Mouse (Mus musculus): Measurements from ENCODE around the gene Cdc42. TPM values are rescaled to one million over a fixed set of nuclear protein-coding genes. Genes with fewer than 3 reads are reported as not detected.

Cdc42 gene
- polyA plus RNA-seq, 1 experiment from 2014 or later: 459 TPM

- H3K9ac ChIP-seq (ENCODE audit: low read depth, low read length): no peak overlapping the region
- H3K36me3 ChIP-seq (ENCODE audit: control insufficient read depth, insufficient read depth, low read length): no peaks in the 10 kb centered on the region
- no peaks in the 10 kb centered on the region for H3K9me3 ChIP-seq (ENCODE audit: control insufficient read depth, low read length)
- 19% methylated on average over 5 of the region's 5 CpGs for WGBS
- H3K4me1 ChIP-seq (replicated peaks; ENCODE audit: control insufficient read depth, insufficient read depth, low read length): peaks cover 4% of the 10 kb centered on the region; the same call in 1 of the 2 replicates
- H3K4me2 ChIP-seq: no peak overlapping the region
- peaks cover 91% of the 10 kb centered on the region for H3K27me3 ChIP-seq (replicated peaks; ENCODE audit: control insufficient read depth, insufficient read depth, low read length)
- H3K4me3 ChIP-seq (ENCODE audit: low read depth, low read length): no peak overlapping the region
- H3K27ac ChIP-seq (ENCODE audit: low read depth, low read length): no peak overlapping the region
- no peak for ATAC-seq (replicated peaks; ENCODE audit: low FRiP score)
- no peak for DNase-seq (ENCODE audit: low spot score)
Measured at GRCm38 (mm10) chr4:137279346-137279745, 78.2 kb downstream of the Cdc42 start.

- ATAC-seq (replicated peaks; ENCODE audit: low FRiP score): no peak
- Histone ChIP-seq H3K4me2 (peak overlapping the region; percentile 77), H3K9me3 (ENCODE audit: control insufficient read depth, low read length) (no peaks in the 10 kb centered on the region), H3K4me3 (ENCODE audit: low read depth, low read length) (peak overlapping the region; percentile 52), H3K4me1 (replicated peaks; ENCODE audit: control insufficient read depth, insufficient read depth, low read length) (peaks cover 4% of the 10 kb centered on the region; the same call in 1 of the 2 replicates), H3K9ac (ENCODE audit: low read depth, low read length) (no peak overlapping the region), H3K36me3 (ENCODE audit: control insufficient read depth, insufficient read depth, low read length) (no peaks in the 10 kb centered on the region), H3K27ac (ENCODE audit: low read depth, low read length) (no peak overlapping the region), H3K27me3 (replicated peaks; ENCODE audit: control insufficient read depth, insufficient read depth, low read length) (peaks cover 82% of the 10 kb centered on the region)
- WGBS: 6% methylated on average over 22 of the region's 22 CpGs
- DNase-seq (ENCODE audit: low spot score): no peak
Measured at GRCm38 (mm10) chr4:137278144-137279040, 79.1 kb downstream of the Cdc42 start.

GRCm38 (mm10) chr4:137277600-137278143, 79.8 kb downstream of the Cdc42 start:
- Histone ChIP-seq H3K27me3 (replicated peaks; ENCODE audit: control insufficient read depth, insufficient read depth, low read length) (peaks cover 75% of the 10 kb centered on the region), H3K27ac (ENCODE audit: low read depth, low read length) (no peak overlapping the region), H3K4me3 (ENCODE audit: low read depth, low read length) (peak overlapping the region; percentile 52), H3K4me2 (peak overlapping the region; percentile 77), H3K9me3 (ENCODE audit: control insufficient read depth, low read length) (no peaks in the 10 kb centered on the region), H3K36me3 (ENCODE audit: control insufficient read depth, insufficient read depth, low read length) (no peaks in the 10 kb centered on the region), H3K4me1 (replicated peaks; ENCODE audit: control insufficient read depth, insufficient read depth, low read length) (peaks cover 4% of the 10 kb centered on the region; the same call in 1 of the 2 replicates), H3K9ac (ENCODE audit: low read depth, low read length) (no peak overlapping the region)
- WGBS: 2% methylated on average over 49 of the region's 71 CpGs
- DNase-seq (ENCODE audit: low spot score): no peak
- no peak for ATAC-seq (replicated peaks; ENCODE audit: low FRiP score)

GRCm38 (mm10) chr4:137277166-137277513, 80.4 kb downstream of the Cdc42 start, which contains the start of gene Wnt4:
TSS of gene Wnt4 (plus strand) at chr4:137277489.
- Histone ChIP-seq H3K4me2 (peak within 1 kb of the TSS; percentile 77), H3K9ac (ENCODE audit: low read depth, low read length) (no peak within 1 kb of the TSS), H3K4me3 (ENCODE audit: low read depth, low read length) (peak within 1 kb of the TSS; percentile 52), H3K4me1 (replicated peaks; ENCODE audit: control insufficient read depth, insufficient read depth, low read length) (peaks cover 4% of the 10 kb centered on the region; the same call in 1 of the 2 replicates), H3K36me3 (ENCODE audit: control insufficient read depth, insufficient read depth, low read length) (no peaks in the 10 kb centered on the region), H3K27me3 (replicated peaks; ENCODE audit: control insufficient read depth, insufficient read depth, low read length) (peaks cover 70% of the 10 kb centered on the region), H3K27ac (ENCODE audit: low read depth, low read length) (no peak within 1 kb of the TSS), H3K9me3 (ENCODE audit: control insufficient read depth, low read length) (no peaks in the 10 kb centered on the region)
- WGBS: 3% methylated on average over 6 of the region's 45 CpGs
- peak; percentile 55 for DNase-seq (ENCODE audit: low spot score)
- ATAC-seq (replicated peaks; ENCODE audit: low FRiP score): peak; percentile 41

GRCm38 (mm10) chr4:137276443-137277165, 80.9 kb downstream of the Cdc42 start:
- Histone ChIP-seq H3K9me3 (ENCODE audit: control insufficient read depth, low read length) (no peaks in the 10 kb centered on the region), H3K27ac (ENCODE audit: low read depth, low read length) (no peak overlapping the region), H3K36me3 (ENCODE audit: control insufficient read depth, insufficient read depth, low read length) (no peaks in the 10 kb centered on the region), H3K4me3 (ENCODE audit: low read depth, low read length) (peak overlapping the region; percentile 52), H3K4me1 (replicated peaks; ENCODE audit: control insufficient read depth, insufficient read depth, low read length) (peaks cover 4% of the 10 kb centered on the region; the same call in 1 of the 2 replicates), H3K4me2 (peak overlapping the region; percentile 77), H3K27me3 (replicated peaks; ENCODE audit: control insufficient read depth, insufficient read depth, low read length) (peaks cover 64% of the 10 kb centered on the region), H3K9ac (ENCODE audit: low read depth, low read length) (no peak overlapping the region)
- 4% methylated on average over 34 of the region's 46 CpGs for WGBS
- no peak for DNase-seq (ENCODE audit: low spot score)
- no peak for ATAC-seq (replicated peaks; ENCODE audit: low FRiP score)

GRCm38 (mm10) chr4:137274304-137274703, 83.2 kb downstream of the Cdc42 start:
- Histone ChIP-seq H3K9me3 (ENCODE audit: control insufficient read depth, low read length) (no peaks in the 10 kb centered on the region), H3K4me3 (ENCODE audit: low read depth, low read length) (no peak overlapping the region), H3K27me3 (replicated peaks; ENCODE audit: control insufficient read depth, insufficient read depth, low read length) (peaks cover 50% of the 10 kb centered on the region), H3K4me1 (replicated peaks; ENCODE audit: control insufficient read depth, insufficient read depth, low read length) (peaks cover 4% of the 10 kb centered on the region; the same call in 1 of the 2 replicates), H3K27ac (ENCODE audit: low read depth, low read length) (no peak overlapping the region), H3K4me2 (no peak overlapping the region), H3K9ac (ENCODE audit: low read depth, low read length) (no peak overlapping the region), H3K36me3 (ENCODE audit: control insufficient read depth, insufficient read depth, low read length) (no peaks in the 10 kb centered on the region)
- no peak for ATAC-seq (replicated peaks; ENCODE audit: low FRiP score)
- WGBS: 9% methylated on average over 6 of the region's 6 CpGs
- DNase-seq (ENCODE audit: low spot score): no peak

- 80% methylated on average over 8 of the region's 8 CpGs for WGBS
- no peak overlapping the region for H3K27ac ChIP-seq (ENCODE audit: low read depth, low read length)
- H3K36me3 ChIP-seq (ENCODE audit: control insufficient read depth, insufficient read depth, low read length): no peaks in the 10 kb centered on the region
- no peak overlapping the region for H3K4me3 ChIP-seq (ENCODE audit: low read depth, low read length)
- no peak overlapping the region for H3K9ac ChIP-seq (ENCODE audit: low read depth, low read length)
- ATAC-seq (replicated peaks; ENCODE audit: low FRiP score): no peak
- no peak overlapping the region for H3K4me2 ChIP-seq
- no peaks in the 10 kb centered on the region for H3K9me3 ChIP-seq (ENCODE audit: control insufficient read depth, low read length)
- DNase-seq (ENCODE audit: low spot score): no peak
- H3K4me1 ChIP-seq (replicated peaks; ENCODE audit: control insufficient read depth, insufficient read depth, low read length): no peaks in the 10 kb centered on the region
- H3K27me3 ChIP-seq (replicated peaks; ENCODE audit: control insufficient read depth, insufficient read depth, low read length): peaks cover 25% of the 10 kb centered on the region
Measured at GRCm38 (mm10) chr4:137271856-137272255, 85.7 kb downstream of the Cdc42 start.
